Mouse (Mus musculus) hindbrain, embryonic 10.5 days (tissue): ENCODE measurements around the gene Gdpgp1. TPM values are rescaled to one million over a fixed set of nuclear protein-coding genes. Genes with fewer than 3 reads are reported as not detected.

Experiments
- DNase-seq: peaks from one replicate; pipeline ENCODE4 v3.0.0-alpha.2; 2017; ENCODE audit warnings: low spot score
- H3K27ac ChIP-seq: fragments of 300-500 bp; sonication (generic); 2 replicates; pipeline ENCODE4 v1.5.1; 2016; ENCODE audit warnings: mild to moderate bottlenecking, moderate library complexity
- H3K27me3 ChIP-seq: fragments of 300-500 bp; sonication (generic); 2 replicates; pipeline ENCODE4 v1.6.1; 2016; ENCODE audit warnings: mild to moderate bottlenecking; ENCODE audit not compliant: poor library complexity, insufficient read depth, severe bottlenecking
- H3K36me3 ChIP-seq: fragments of 300-500 bp; sonication (generic); 2 replicates; pipeline ENCODE4 v1.6.1; 2016; ENCODE audit warnings: mild to moderate bottlenecking, moderate library complexity
- H3K4me1 ChIP-seq: fragments of 300-500 bp; sonication (generic); replicated peaks from 2 replicates; pipeline ENCODE4 v1.6.1; 2016; ENCODE audit warnings: mild to moderate bottlenecking
- H3K4me3 ChIP-seq: fragments of 300-500 bp; sonication (generic); 2 replicates; pipeline ENCODE4 v1.5.1; 2016; ENCODE audit warnings: mild to moderate bottlenecking, moderate library complexity
- H3K9me3 ChIP-seq: fragments of 300-500 bp; sonication (generic); 2 replicates; pipeline ENCODE4 v1.6.1; 2016; ENCODE audit warnings: mild to moderate bottlenecking, moderate library complexity
- WGBS: fragments of 180-500 bp; shearing (Covaris S2); methylation state at CpG from one replicate; pipeline ENCODE4 v1.1.7; 2016; 5-methylcytosine and 5-hydroxymethylcytosine counted together
- polyA plus RNA-seq: library from polyadenylated mRNA; unstranded; fragments of >200 nt; fragmentation: Nextera tagmentation; extraction: Ambion mirVana; gene quantifications from 2 replicates; pipeline ENCODE4 v1.2.1, GENCODE M21; 2016

Gdpgp1 gene
- 6.2 and 6.5 TPM in 2 replicates for polyA plus RNA-seq

- WGBS: under 1% methylated on average over 56 of the region's 56 CpGs
These were observed at the start of gene Gdpgp1, which contains the start of gene Cib1 for GRCm38 (mm10) chr7:80232489-80233029. Gene Gdpgp1 (plus strand): TSS chr7:80232865. Gene Cib1 (minus strand): TSS chr7:80232813.

GRCm38 (mm10) chr7:80183466-80183865 is 49.2 kb upstream of the Gdpgp1 start:
- no peak overlapping the region for H3K4me3 ChIP-seq
- H3K36me3 ChIP-seq: no peaks in the 10 kb centered on the region
- DNase-seq: no peak
- H3K9me3 ChIP-seq: no peaks in the 10 kb centered on the region
- 0 out of 2 replicates have a peak, but pooled peaks cover 4% of the 10 kb centered on the region for H3K27me3 ChIP-seq
- WGBS: 97% methylated on average over 1 of the region's 1 CpGs
- peaks cover 46% of the 10 kb centered on the region for H3K4me1 ChIP-seq
- H3K27ac ChIP-seq: no peak overlapping the region

More at GRCm38 (mm10) chr7:80232489-80233029, at the start of gene Gdpgp1, which contains the start of gene Cib1:
- Histone ChIP-seq H3K36me3 (peaks cover 14% of the 10 kb centered on the region), H3K27ac (peak within 1 kb of the TSS; percentile 84), H3K27me3 (peaks cover 10% of the 10 kb centered on the region; the same call in 1 of the 2 replicates), H3K4me1 (peaks cover 47% of the 10 kb centered on the region), H3K9me3 (no peaks in the 10 kb centered on the region), H3K4me3 (peak within 1 kb of the TSS; percentile 80)
- peak; percentile 96 for DNase-seq

GRCm38 (mm10) chr7:80183969-80184368 is 48.7 kb upstream of the Gdpgp1 start:
- 58% methylated on average over 5 of the region's 5 CpGs for WGBS
- DNase-seq: no peak
- no peaks in the 10 kb centered on the region for H3K36me3 ChIP-seq
- H3K4me1 ChIP-seq: peaks cover 51% of the 10 kb centered on the region
- 0 out of 2 replicates have a peak, but pooled peaks cover 4% of the 10 kb centered on the region for H3K27me3 ChIP-seq
- H3K27ac ChIP-seq: peak overlapping the region; percentile 53
- H3K9me3 ChIP-seq: no peaks in the 10 kb centered on the region
- H3K4me3 ChIP-seq: no peak overlapping the region

- WGBS: 68% methylated on average over 4 of the region's 4 CpGs
- H3K9me3 ChIP-seq: no peaks in the 10 kb centered on the region
- DNase-seq: no peak
These were observed 48.1 kb upstream of the Gdpgp1 start for GRCm38 (mm10) chr7:80184551-80184950.

GRCm38 (mm10) chr7:80184968-80185367 is 47.7 kb upstream of the Gdpgp1 start:
- Histone ChIP-seq H3K36me3 (no peaks in the 10 kb centered on the region), H3K27ac (peak overlapping the region; percentile 96), H3K4me1 (peaks cover 57% of the 10 kb centered on the region), H3K4me3 (no peak overlapping the region), H3K9me3 (no peaks in the 10 kb centered on the region), H3K27me3 (0 out of 2 replicates have a peak, but pooled peaks cover 4% of the 10 kb centered on the region)
- 60% methylated on average over 6 of the region's 6 CpGs for WGBS
- no peak for DNase-seq

More at GRCm38 (mm10) chr7:80184551-80184950, 48.1 kb upstream of the Gdpgp1 start:
- Histone ChIP-seq H3K27ac (peak overlapping the region; percentile 96), H3K27me3 (0 out of 2 replicates have a peak, but pooled peaks cover 4% of the 10 kb centered on the region), H3K4me1 (peaks cover 56% of the 10 kb centered on the region), H3K36me3 (no peaks in the 10 kb centered on the region), H3K4me3 (no peak overlapping the region)

GRCm38 (mm10) chr7:80186021-80186420 is 46.6 kb upstream of the Gdpgp1 start:
- H3K9me3 ChIP-seq: no peaks in the 10 kb centered on the region
- H3K27me3 ChIP-seq: 0 out of 2 replicates have a peak, but pooled peaks cover 4% of the 10 kb centered on the region
- no peaks in the 10 kb centered on the region for H3K36me3 ChIP-seq
- H3K4me3 ChIP-seq: peak overlapping the region; percentile 63
- H3K4me1 ChIP-seq: peaks cover 60% of the 10 kb centered on the region
- WGBS: 16% methylated on average over 8 of the region's 8 CpGs
- peak overlapping the region; percentile 96 for H3K27ac ChIP-seq
- peak; percentile 40 for DNase-seq

GRCm38 (mm10) chr7:80186531-80187296 is 46.0 kb upstream of the Gdpgp1 start, which contains the start of gene Sema4b:
Gene Sema4b (plus strand): TSS chr7:80186841.
- H3K4me1 ChIP-seq: peaks cover 67% of the 10 kb centered on the region
- no peaks in the 10 kb centered on the region for H3K9me3 ChIP-seq
- 0 out of 2 replicates have a peak, but pooled peaks cover 4% of the 10 kb centered on the region for H3K27me3 ChIP-seq
- H3K36me3 ChIP-seq: no peaks in the 10 kb centered on the region
- H3K27ac ChIP-seq: peak within 1 kb of the TSS; percentile 96
- H3K4me3 ChIP-seq: peak within 1 kb of the TSS; percentile 63
- under 1% methylated on average over 51 of the region's 51 CpGs for WGBS
- DNase-seq: peak; percentile 96

DNA sequence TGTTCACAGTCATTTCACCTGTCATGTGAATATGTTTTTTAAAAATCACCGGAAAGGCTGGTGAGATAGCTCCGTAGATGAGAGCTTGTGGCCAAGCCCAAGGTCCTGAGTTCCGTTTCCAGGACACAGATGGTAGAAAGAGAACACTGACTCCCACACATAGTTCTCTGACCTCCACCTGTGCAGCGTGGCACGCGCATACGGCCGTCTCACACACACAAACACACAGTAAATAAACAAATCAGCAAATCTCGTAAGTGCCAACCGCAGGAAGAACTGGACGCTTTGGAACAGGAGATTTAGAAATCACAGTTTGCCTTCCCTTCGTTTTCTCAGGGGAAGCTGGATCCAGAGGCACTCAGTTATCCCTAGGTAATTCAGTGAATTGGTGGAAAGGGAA is 45.2 kb upstream of the Gdpgp1 start:
- Histone ChIP-seq H3K9me3 (no peaks in the 10 kb centered on the region), H3K36me3 (no peaks in the 10 kb centered on the region), H3K27ac (peak overlapping the region; percentile 96), H3K27me3 (0 out of 2 replicates have a peak, but pooled peaks cover 4% of the 10 kb centered on the region), H3K4me3 (peak overlapping the region; percentile 63), H3K4me1 (peaks cover 74% of the 10 kb centered on the region)
- 56% methylated on average over 12 of the region's 12 CpGs for WGBS
- no peak for DNase-seq

DNA sequence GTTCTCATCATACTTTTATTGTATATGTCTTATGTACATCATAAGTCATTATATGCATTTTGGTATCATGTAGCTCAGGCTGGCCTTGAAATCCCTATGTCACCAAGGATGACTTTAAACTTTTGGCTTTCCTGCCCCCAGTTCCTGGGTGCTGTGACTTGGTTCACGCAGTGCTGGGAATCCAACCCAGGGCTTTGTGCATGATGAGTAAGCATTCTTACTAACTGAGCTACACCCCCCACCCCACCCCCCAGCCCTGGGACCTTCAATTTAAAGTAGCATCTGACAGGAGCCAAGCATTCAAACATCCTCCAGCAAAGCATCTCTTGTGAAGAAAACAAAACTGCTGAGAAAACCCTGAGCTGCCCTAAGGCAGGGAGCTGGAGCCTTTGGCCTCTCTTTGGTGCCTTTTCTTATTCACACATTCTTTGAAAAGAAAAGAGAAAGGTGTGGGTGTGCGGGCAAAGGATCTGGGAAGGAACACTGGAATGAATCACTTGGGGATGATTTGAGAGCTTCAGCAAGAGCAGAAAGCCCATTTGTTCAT is 44.0 kb upstream of the Gdpgp1 start:
- Histone ChIP-seq H3K27ac (peak overlapping the region; percentile 75), H3K4me3 (peak overlapping the region; percentile 9; the same call in 1 of the 2 replicates), H3K9me3 (no peaks in the 10 kb centered on the region), H3K27me3 (0 out of 2 replicates have a peak, but pooled peaks cover 4% of the 10 kb centered on the region), H3K4me1 (peaks cover 80% of the 10 kb centered on the region), H3K36me3 (no peaks in the 10 kb centered on the region)
- DNase-seq: no peak
- WGBS: 60% methylated on average over 2 of the region's 2 CpGs

GRCm38 (mm10) chr7:80189147-80189933 is 43.3 kb upstream of the Gdpgp1 start:
- Histone ChIP-seq H3K36me3 (no peaks in the 10 kb centered on the region), H3K27ac (peak overlapping the region; percentile 75), H3K27me3 (0 out of 2 replicates have a peak, but pooled peaks cover 4% of the 10 kb centered on the region), H3K4me1 (peaks cover 84% of the 10 kb centered on the region), H3K9me3 (no peaks in the 10 kb centered on the region), H3K4me3 (peak overlapping the region; percentile 9; the same call in 1 of the 2 replicates)
- WGBS: 59% methylated on average over 11 of the region's 11 CpGs
- DNase-seq: no peak

DNA sequence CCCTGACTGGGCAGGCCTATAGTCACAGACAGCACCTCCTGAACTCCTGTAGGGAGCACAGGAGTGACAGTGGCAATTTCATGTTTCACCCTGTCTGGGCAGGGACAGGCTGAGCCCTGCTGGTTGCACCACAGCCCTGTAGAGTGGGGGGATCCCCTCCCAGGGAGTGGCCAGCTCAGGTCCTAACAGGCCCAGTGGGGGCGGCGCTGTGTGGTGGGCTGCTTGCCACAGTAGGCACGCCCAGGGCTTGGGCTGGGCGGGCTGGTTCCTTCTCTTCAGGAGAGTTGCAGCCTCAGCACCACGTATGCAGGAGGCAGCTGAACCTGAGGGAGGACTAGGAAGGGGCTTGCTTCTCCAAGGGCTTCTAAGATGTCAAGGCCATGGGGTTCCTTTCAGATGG is 41.2 kb upstream of the Gdpgp1 start:
- Histone ChIP-seq H3K4me3 (no peak overlapping the region), H3K9me3 (no peaks in the 10 kb centered on the region), H3K27ac (peak overlapping the region; percentile 90), H3K27me3 (0 out of 2 replicates have a peak, but pooled peaks cover 4% of the 10 kb centered on the region), H3K4me1 (peaks cover 74% of the 10 kb centered on the region), H3K36me3 (no peaks in the 10 kb centered on the region)
- DNase-seq: no peak
- 37% methylated on average over 5 of the region's 5 CpGs for WGBS
